Mouse (Mus musculus): ENCODE data around the gene Gm11563. TPM values are rescaled to one million over a fixed set of nuclear protein-coding genes. Genes with fewer than 3 reads are reported as not detected.
"Not testable (repeated sequence)": the region's sequence is repeated elsewhere in the genome, so short reads cannot be mapped to it uniquely, and the experiment has no call there.

Gene Gm11563
- polyA plus RNA-seq, 1 experiment from 2014 or later, result not detected

DNA sequence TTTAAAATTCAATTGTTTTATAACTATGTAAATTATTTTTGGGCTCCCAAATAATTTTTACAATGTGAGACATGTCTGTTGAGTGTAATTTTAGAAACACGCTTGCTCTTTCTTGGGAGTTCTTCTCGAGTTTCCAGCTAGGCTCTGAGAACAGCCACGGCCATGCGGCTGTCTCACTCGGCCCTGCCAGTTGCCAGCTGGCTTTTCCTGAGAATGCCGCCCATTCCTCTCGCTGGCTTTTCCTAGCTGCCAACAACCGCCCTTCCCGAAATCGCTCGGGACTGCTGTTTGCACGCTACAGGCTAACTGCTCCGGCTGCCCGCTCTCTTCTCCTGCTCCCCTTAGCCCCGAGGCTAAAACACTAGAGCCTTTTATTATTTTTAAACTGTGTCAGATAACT, 12.3 kb downstream of the Gm11563 start:
- WGBS, result 86% methylated on average over 15 of the region's 15 CpGs
- DNase-seq (ENCODE audit: low spot score) (no peak), ATAC-seq (replicated peaks; ENCODE audit: low FRiP score, low TSS enrichment, low read depth) (no peak)
- H3K9ac ChIP-seq (ENCODE audit: low read length), result no peak overlapping the region
- H3K27me3 ChIP-seq (replicated peaks; ENCODE audit: control insufficient read depth, insufficient read depth, low read length), result no peaks in the 10 kb centered on the region
- no peaks in the 10 kb centered on the region for H3K4me1 ChIP-seq (replicated peaks; ENCODE audit: control insufficient read depth, insufficient read depth, low read length)
- H3K4me2 ChIP-seq (ENCODE audit: low read length), result no peak overlapping the region
- no peak overlapping the region for H3K4me3 ChIP-seq (ENCODE audit: low read depth, low read length)
- H3K9me3 ChIP-seq (ENCODE audit: control insufficient read depth, low read length), result no peaks in the 10 kb centered on the region
- no peaks in the 10 kb centered on the region for H3K36me3 ChIP-seq (ENCODE audit: control insufficient read depth, insufficient read depth, low read length)
- no peak overlapping the region for H3K27ac ChIP-seq (ENCODE audit: low read depth)

DNA sequence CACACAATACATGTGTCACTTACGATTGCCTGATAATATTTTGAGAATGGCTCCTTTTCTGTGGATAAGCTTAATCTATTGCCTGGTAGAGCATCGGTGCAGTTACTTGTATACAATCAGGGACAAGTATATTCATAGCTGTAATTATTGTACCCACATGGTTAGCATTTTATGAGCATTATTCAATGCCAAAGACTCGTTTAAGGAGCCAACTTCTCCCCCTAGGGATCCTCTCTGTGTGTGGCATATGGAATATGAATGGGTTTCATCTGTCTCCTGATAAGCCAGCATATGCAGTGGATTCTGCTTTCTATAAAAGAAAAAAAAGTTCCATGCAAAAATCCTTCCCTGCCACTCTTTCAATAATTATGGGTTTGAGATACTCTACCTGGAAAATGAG, 14.4 kb downstream of the Gm11563 start:
- Histone ChIP-seq H3K27ac (ENCODE audit: low read depth) (no peak overlapping the region), H3K4me3 (ENCODE audit: low read depth, low read length) (no peak overlapping the region), H3K9ac (ENCODE audit: low read length) (no peak overlapping the region), H3K4me2 (ENCODE audit: low read length) (no peak overlapping the region), H3K36me3 (ENCODE audit: control insufficient read depth, insufficient read depth, low read length) (no peaks in the 10 kb centered on the region), H3K4me1 (replicated peaks; ENCODE audit: control insufficient read depth, insufficient read depth, low read length) (no peaks in the 10 kb centered on the region), H3K9me3 (ENCODE audit: control insufficient read depth, low read length) (no peaks in the 10 kb centered on the region), H3K27me3 (replicated peaks; ENCODE audit: control insufficient read depth, insufficient read depth, low read length) (no peaks in the 10 kb centered on the region)
- 74% methylated on average over 3 of the region's 3 CpGs for WGBS
- DNase-seq (ENCODE audit: low spot score) (no peak), ATAC-seq (replicated peaks; ENCODE audit: low FRiP score, low TSS enrichment, low read depth) (no peak)

DNA sequence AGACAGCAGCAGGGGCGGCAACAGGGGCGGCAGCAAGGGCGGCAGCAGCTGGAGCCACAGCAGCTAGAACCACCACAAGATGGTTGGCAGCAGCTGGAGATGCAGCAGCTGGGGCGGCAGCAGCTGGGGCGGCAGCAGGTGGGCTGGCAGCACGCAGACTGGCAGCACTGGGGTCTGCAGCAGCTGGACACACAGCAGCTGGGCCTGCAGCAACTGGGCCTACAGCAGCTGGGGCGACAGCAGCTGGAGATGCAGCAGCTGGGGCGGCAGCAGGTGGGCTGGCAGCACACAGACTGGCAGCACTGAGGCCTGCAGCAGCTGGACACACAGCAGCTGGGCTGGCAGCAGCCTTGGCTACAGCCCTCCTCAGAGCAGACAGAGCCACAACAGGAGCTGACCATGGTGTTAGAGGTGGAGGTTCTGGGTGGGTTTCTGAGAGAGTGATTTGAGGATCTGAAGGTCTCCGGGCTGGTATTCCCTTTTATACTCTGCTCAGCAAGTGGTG, 15.1 kb downstream of the Gm11563 start, which contains the start of gene Krtap4-7:
Gene Krtap4-7 (minus strand): TSS at position 455 of the 505 bp plus-strand sequence.
- 77% methylated on average over 9 of the region's 9 CpGs for WGBS

DNA sequence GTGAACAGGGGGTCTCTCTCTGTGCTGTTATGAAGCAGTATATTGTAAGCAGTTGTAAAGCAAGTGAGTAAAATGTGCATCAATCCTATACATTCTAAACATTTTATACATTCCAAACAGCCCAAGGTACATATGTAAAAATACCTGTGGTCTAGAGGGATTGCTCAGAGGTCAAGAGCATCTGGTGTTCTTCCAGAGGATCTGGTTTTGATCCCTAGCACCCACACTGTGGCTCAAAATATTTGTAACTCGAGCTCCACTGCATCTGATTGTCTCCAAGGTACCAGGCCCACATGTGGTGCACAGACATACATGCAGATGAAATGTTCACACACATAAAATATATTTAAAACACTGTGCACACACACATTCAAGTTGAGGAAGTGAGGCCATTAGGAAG, 17.8 kb downstream of the Gm11563 start:
- WGBS, result 23% methylated on average over 1 of the region's 1 CpGs
- Histone ChIP-seq H3K36me3 (ENCODE audit: control insufficient read depth, insufficient read depth, low read length) (no peaks in the 10 kb centered on the region), H3K4me3 (ENCODE audit: low read depth, low read length) (no peak overlapping the region), H3K27me3 (replicated peaks; ENCODE audit: control insufficient read depth, insufficient read depth, low read length) (no peaks in the 10 kb centered on the region), H3K9me3 (ENCODE audit: control insufficient read depth, low read length) (no peaks in the 10 kb centered on the region), H3K27ac (ENCODE audit: low read depth) (no peak overlapping the region), H3K9ac (ENCODE audit: low read length) (no peak overlapping the region), H3K4me1 (replicated peaks; ENCODE audit: control insufficient read depth, insufficient read depth, low read length) (no peaks in the 10 kb centered on the region), H3K4me2 (ENCODE audit: low read length) (no peak overlapping the region)
- DNase-seq (ENCODE audit: low spot score) (no peak), ATAC-seq (replicated peaks; ENCODE audit: low FRiP score, low TSS enrichment, low read depth) (no peak)

More for the DNA sequence above, 15.1 kb downstream of the Gm11563 start, which contains the start of gene Krtap4-7:
- not testable (repeated sequence) for H3K9me3 ChIP-seq (ENCODE audit: control insufficient read depth, low read length); H3K4me2 ChIP-seq (ENCODE audit: low read length); H3K9ac ChIP-seq (ENCODE audit: low read length); DNase-seq (ENCODE audit: low spot score); H3K36me3 ChIP-seq (ENCODE audit: control insufficient read depth, insufficient read depth, low read length); H3K27ac ChIP-seq (ENCODE audit: low read depth); ATAC-seq (replicated peaks; ENCODE audit: low FRiP score, low TSS enrichment, low read depth); H3K27me3 ChIP-seq (replicated peaks; ENCODE audit: control insufficient read depth, insufficient read depth, low read length); H3K4me1 ChIP-seq (replicated peaks; ENCODE audit: control insufficient read depth, insufficient read depth, low read length); H3K4me3 ChIP-seq (ENCODE audit: low read depth, low read length)

DNA sequence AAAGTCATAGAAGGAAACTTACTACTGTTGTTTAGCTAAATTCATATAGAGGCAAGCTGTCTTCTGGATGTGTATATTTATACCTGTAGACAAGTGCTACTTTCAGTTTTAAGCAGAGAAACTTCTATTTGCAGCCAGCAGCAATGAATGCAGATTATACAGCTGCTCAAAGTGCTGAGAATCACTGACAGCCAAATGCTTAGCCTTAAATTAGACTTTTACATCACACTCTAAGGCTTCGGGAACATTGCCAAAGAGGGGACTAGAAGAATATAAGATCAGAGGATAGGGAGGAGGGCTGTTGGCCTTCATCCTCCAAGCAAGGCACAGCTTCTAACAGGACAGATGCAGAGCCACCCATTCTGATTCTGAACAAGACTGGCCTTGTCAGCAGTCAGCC, 21.7 kb downstream of the Gm11563 start:
- Histone ChIP-seq H3K36me3 (ENCODE audit: control insufficient read depth, insufficient read depth, low read length) (no peaks in the 10 kb centered on the region), H3K9me3 (ENCODE audit: control insufficient read depth, low read length) (no peaks in the 10 kb centered on the region), H3K4me3 (ENCODE audit: low read depth, low read length) (no peak overlapping the region), H3K9ac (ENCODE audit: low read length) (no peak overlapping the region), H3K27me3 (replicated peaks; ENCODE audit: control insufficient read depth, insufficient read depth, low read length) (no peaks in the 10 kb centered on the region), H3K4me2 (ENCODE audit: low read length) (no peak overlapping the region), H3K27ac (ENCODE audit: low read depth) (no peak overlapping the region), H3K4me1 (replicated peaks; ENCODE audit: control insufficient read depth, insufficient read depth, low read length) (no peaks in the 10 kb centered on the region)
- ATAC-seq (replicated peaks; ENCODE audit: low FRiP score, low TSS enrichment, low read depth) (no peak), DNase-seq (ENCODE audit: low spot score) (no peak)
- WGBS, result 88% methylated on average over 1 of the region's 1 CpGs

DNA sequence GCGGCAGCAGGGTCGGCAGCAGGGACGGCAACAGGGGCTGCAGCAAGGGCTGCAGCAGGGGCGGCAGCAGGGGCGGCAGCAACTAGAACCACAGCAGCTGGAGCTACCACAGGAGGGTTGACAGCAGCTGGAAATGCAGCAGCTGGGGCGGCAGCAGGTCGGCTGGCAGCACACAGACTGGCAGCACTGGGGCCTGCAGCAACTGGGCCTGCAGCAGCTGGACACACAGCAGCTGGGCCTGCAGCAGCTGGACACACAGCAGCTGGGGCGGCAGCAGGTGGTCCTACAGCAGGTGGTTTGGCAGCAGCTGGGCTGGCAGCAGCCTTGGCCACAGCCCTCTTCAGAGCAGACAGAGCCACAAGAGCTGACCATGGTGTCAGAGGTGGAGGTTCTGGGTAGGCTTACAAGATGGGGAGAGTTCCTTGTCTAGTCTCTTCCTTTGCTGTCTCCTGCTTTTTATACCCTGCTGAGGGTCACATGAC, 24.1 kb downstream of the Gm11563 start, which contains the start of gene Krtap4-2:
Gene Krtap4-2 (minus strand): TSS at position 432 of the 482 bp plus-strand sequence.
- ATAC-seq (replicated peaks; ENCODE audit: low FRiP score, low TSS enrichment, low read depth) (no peak), DNase-seq (ENCODE audit: low spot score) (no peak)
- H3K9me3 ChIP-seq (ENCODE audit: control insufficient read depth, low read length), result no peaks in the 10 kb centered on the region
- H3K27me3 ChIP-seq (replicated peaks; ENCODE audit: control insufficient read depth, insufficient read depth, low read length), result no peaks in the 10 kb centered on the region
- H3K27ac ChIP-seq (ENCODE audit: low read depth), result no peak within 1 kb of the TSS
- WGBS, result 32% methylated on average over 8 of the region's 8 CpGs
- no peaks in the 10 kb centered on the region for H3K4me1 ChIP-seq (replicated peaks; ENCODE audit: control insufficient read depth, insufficient read depth, low read length)
- no peaks in the 10 kb centered on the region for H3K36me3 ChIP-seq (ENCODE audit: control insufficient read depth, insufficient read depth, low read length)
- no peak within 1 kb of the TSS for H3K4me3 ChIP-seq (ENCODE audit: low read depth, low read length)
- no peak within 1 kb of the TSS for H3K4me2 ChIP-seq (ENCODE audit: low read length)
- no peak within 1 kb of the TSS for H3K9ac ChIP-seq (ENCODE audit: low read length)

DNA sequence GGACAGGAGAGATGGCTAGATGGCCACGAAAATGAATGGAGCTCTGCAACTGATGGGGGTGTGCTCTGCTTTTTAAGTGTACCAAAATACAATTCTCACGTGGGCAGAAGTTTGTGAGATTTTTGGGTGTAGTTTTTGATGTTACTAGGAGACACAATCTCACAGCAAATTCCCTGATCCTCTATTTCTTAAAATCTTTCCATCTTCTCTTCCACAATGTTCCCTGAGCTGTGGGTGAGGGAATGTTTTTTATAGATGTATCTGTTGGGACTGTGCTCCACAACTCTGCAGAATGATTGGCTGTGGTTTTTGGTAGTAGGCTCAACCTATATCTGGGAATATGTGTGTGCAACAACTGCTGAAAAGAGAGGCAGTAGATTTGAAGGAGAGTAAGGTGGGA, 25.5 kb downstream of the Gm11563 start:
- Histone ChIP-seq H3K36me3 (ENCODE audit: control insufficient read depth, insufficient read depth, low read length) (no peaks in the 10 kb centered on the region), H3K4me1 (replicated peaks; ENCODE audit: control insufficient read depth, insufficient read depth, low read length) (no peaks in the 10 kb centered on the region), H3K27ac (ENCODE audit: low read depth) (no peak overlapping the region), H3K4me3 (ENCODE audit: low read depth, low read length) (no peak overlapping the region), H3K9ac (ENCODE audit: low read length) (no peak overlapping the region), H3K27me3 (replicated peaks; ENCODE audit: control insufficient read depth, insufficient read depth, low read length) (no peaks in the 10 kb centered on the region), H3K9me3 (ENCODE audit: control insufficient read depth, low read length) (no peaks in the 10 kb centered on the region), H3K4me2 (ENCODE audit: low read length) (no peak overlapping the region)
- WGBS, result 71% methylated on average over 2 of the region's 2 CpGs
- no peak for DNase-seq (ENCODE audit: low spot score)
- no peak for ATAC-seq (replicated peaks; ENCODE audit: low FRiP score, low TSS enrichment, low read depth)

DNA sequence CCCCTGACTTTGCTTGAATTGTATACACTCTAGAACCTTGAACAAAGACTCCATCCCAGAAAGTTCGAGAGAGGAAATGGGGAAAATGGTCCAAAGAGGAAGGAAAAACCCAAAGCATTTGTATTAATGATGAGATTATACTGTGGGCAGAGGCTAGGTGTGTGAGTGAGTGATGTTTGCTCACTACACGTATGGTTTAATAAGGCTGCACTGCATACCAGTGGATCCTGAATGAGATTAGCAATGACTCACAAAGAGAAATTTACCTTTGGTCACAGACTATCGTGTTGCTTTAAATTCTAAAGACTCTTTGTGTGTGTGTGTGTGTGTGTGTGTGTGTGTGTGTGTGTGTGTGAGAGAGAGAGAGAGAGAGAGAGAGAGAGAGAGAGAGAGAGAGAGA, 27.9 kb downstream of the Gm11563 start:
- no peaks in the 10 kb centered on the region for H3K4me1 ChIP-seq (replicated peaks; ENCODE audit: control insufficient read depth, insufficient read depth, low read length)
- DNase-seq (ENCODE audit: low spot score), result no peak
- WGBS, result 57% methylated on average over 3 of the region's 3 CpGs
- H3K4me2 ChIP-seq (ENCODE audit: low read length), result no peak overlapping the region
- no peaks in the 10 kb centered on the region for H3K27me3 ChIP-seq (replicated peaks; ENCODE audit: control insufficient read depth, insufficient read depth, low read length)
- H3K27ac ChIP-seq (ENCODE audit: low read depth), result no peak overlapping the region
- no peak overlapping the region for H3K4me3 ChIP-seq (ENCODE audit: low read depth, low read length)
- H3K36me3 ChIP-seq (ENCODE audit: control insufficient read depth, insufficient read depth, low read length), result no peaks in the 10 kb centered on the region
- no peak overlapping the region for H3K9ac ChIP-seq (ENCODE audit: low read length)
- H3K9me3 ChIP-seq (ENCODE audit: control insufficient read depth, low read length), result no peaks in the 10 kb centered on the region
- no peak for ATAC-seq (replicated peaks; ENCODE audit: low FRiP score, low TSS enrichment, low read depth)

DNA sequence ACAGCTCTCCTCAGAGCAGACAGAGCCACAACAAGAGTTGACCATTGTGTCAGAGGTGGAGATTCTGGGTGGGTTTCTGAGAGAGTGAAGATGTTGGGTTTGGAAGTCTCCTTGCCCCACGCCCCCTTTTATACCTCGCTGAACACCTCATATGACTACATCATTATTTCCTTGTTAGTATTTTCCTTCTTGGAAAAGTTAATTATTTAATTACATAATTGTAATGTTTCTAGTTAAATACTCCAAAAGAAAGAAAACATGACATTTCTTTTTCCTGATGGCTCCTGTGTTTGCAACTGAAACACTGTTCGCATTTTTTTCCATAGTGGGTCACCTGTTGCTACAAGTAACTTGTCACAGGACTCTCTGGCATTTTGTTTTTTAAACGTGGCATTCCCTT, 30.6 kb downstream of the Gm11563 start, which contains the start of gene Krtap4-1:
Gene Krtap4-1 (minus strand): TSS at position 101 of the 400 bp plus-strand sequence.
- no peak for ATAC-seq (replicated peaks; ENCODE audit: low FRiP score, low TSS enrichment, low read depth)
- no peaks in the 10 kb centered on the region for H3K9me3 ChIP-seq (ENCODE audit: control insufficient read depth, low read length)
- H3K27me3 ChIP-seq (replicated peaks; ENCODE audit: control insufficient read depth, insufficient read depth, low read length), result no peaks in the 10 kb centered on the region
- no peak within 1 kb of the TSS for H3K4me3 ChIP-seq (ENCODE audit: low read depth, low read length)
- no peak within 1 kb of the TSS for H3K4me2 ChIP-seq (ENCODE audit: low read length)
- WGBS, result 81% methylated on average over 4 of the region's 4 CpGs
- H3K9ac ChIP-seq (ENCODE audit: low read length), result no peak within 1 kb of the TSS
- no peak within 1 kb of the TSS for H3K27ac ChIP-seq (ENCODE audit: low read depth)
- no peaks in the 10 kb centered on the region for H3K4me1 ChIP-seq (replicated peaks; ENCODE audit: control insufficient read depth, insufficient read depth, low read length)
- H3K36me3 ChIP-seq (ENCODE audit: control insufficient read depth, insufficient read depth, low read length), result no peaks in the 10 kb centered on the region
- DNase-seq (ENCODE audit: low spot score), result no peak

All from intestine, embryonic 14.5 days (tissue).